25 mouse cellular contexts compared by ENCODE assay signal in the genomic region with DNA sequence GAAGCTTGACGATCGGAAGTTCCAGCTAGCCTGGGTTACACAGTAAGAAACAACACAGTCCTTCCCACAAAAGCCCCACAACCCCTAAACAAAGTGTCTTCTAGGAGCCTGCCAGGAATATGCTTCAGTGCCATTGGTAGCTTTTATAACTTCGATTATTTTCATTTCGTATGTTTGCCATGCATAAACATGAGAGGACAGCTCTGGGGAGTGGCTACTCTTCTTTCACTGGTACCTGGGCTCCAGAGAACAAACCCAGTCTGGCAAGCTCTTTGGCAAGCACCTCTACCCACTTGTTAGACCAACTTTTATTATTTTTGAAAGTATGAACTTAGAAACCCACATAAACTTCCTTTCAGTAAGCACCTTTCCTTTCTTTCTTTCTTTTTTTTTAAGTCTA. TPM values are rescaled to one million over a fixed set of nuclear protein-coding genes. Genes with fewer than 3 reads are reported as not detected.
DNase-seq lines count a peak whose midpoint lies in the region; ATAC-seq and TF ChIP-seq lines count a peak whose summit lies in the region.
"Had no signal": no experiment of that assay in that cellular context is flagged by ENCODE, and none has a peak within 500 bp of the region (broad histone marks: within the 10 kb centered on the region; RNA-seq: fewer than 3 reads in every experiment).

No protein-coding gene starts in this region.

- TF ChIP-seq POLR2A in kidney, adult 2 months (IDR thresholded peaks at IDR 0.05; ENCODE audit: low read depth, low read length), result no peak
- TF ChIP-seq POLR2A in liver, adult 2 months (IDR thresholded peaks at IDR 0.05; ENCODE audit: extremely low read depth, insufficient read depth, low read length), result no peak
- TF ChIP-seq POLR2A in small intestine, adult 2 months (IDR thresholded peaks at IDR 0.05; ENCODE audit: low read depth, low read length), result no peak

- H3K79me2 ChIP-seq in liver, adult 2 months (ENCODE audit: control insufficient read depth, insufficient read depth, low read length), result no peaks in the 10 kb centered on the region

- H3K4me1 ChIP-seq in kidney, adult 2 months (ENCODE audit: control insufficient read depth, insufficient read depth, low read length), result peaks cover 10% of the 10 kb centered on the region; the same call in 1 of the 2 replicates
- H3K4me1 ChIP-seq in liver, adult 2 months (ENCODE audit: control insufficient read depth, insufficient read depth, low read length), result peaks cover 18% of the 10 kb centered on the region
- peaks cover 28% of the 10 kb centered on the region for H3K4me1 ChIP-seq in liver, embryonic 12.5 days
- H3K4me1 ChIP-seq in intestine, postnatal 0 days (replicated peaks; ENCODE audit: control insufficient read depth, insufficient read depth, low read length), result no peaks in the 10 kb centered on the region
- H3K4me1 ChIP-seq in small intestine, adult 2 months (ENCODE audit: control insufficient read depth, insufficient read depth, insufficient read length, low read length), result peaks cover 10% of the 10 kb centered on the region; the same call in 1 of the 2 replicates
- H3K4me1 ChIP-seq: embryonic facial prominence, embryonic 13.5 days; embryonic facial prominence, embryonic 15.5 days; forebrain, embryonic 10.5 days; forebrain, embryonic 12.5 days had no signal

- DNase-seq in kidney, adult 2 months, result no peak
- DNase-seq in kidney, postnatal 25 days, result no peak
- peak; percentile 92 for DNase-seq in liver, adult 2 months (ENCODE audit: extremely low read depth, low read depth, low spot score)
- no peak for DNase-seq in urinary bladder, postnatal 10 days (ENCODE audit: low spot score)
- DNase-seq: adrenal gland, adult 2 months; adrenal gland, postnatal 10 days; adrenal gland, postnatal 25 days; cerebellum, adult 11 months; cerebellum, adult 18-20 months; cerebellum, adult 8-10 months; cerebellum, adult 9-11 months; cerebellum, postnatal 14 days; cerebellum, postnatal 36 days; embryo, embryonic 11 days had no signal

- no peak overlapping the region for H3K4me3 ChIP-seq in kidney, adult 2 months (ENCODE audit: insufficient read depth, low read depth, low read length)
- H3K4me3 ChIP-seq in liver, adult 2 months (ENCODE audit: insufficient read depth, low read depth, low read length), result peak overlapping the region; percentile 31; the same call in 1 of the 2 replicates
- no peak overlapping the region for H3K4me3 ChIP-seq in liver, embryonic 12.5 days
- no peak overlapping the region for H3K4me3 ChIP-seq in intestine, postnatal 0 days (ENCODE audit: low read depth, low read length)
- no peak overlapping the region for H3K4me3 ChIP-seq in small intestine, adult 2 months (ENCODE audit: low read depth, low read length)
- H3K4me3 ChIP-seq: embryonic facial prominence, embryonic 13.5 days; embryonic facial prominence, embryonic 15.5 days; erythroblast, embryonic 14.5 days; forebrain, embryonic 10.5 days; forebrain, embryonic 12.5 days had no signal

- 0 out of 2 replicates have a peak overlapping the region, but pooled peaks have one; percentile 35 for H3K27ac ChIP-seq in kidney, adult 2 months (ENCODE audit: insufficient read depth, low read depth, low read length)
- H3K27ac ChIP-seq in liver, adult 2 months (replicated peaks; ENCODE audit: insufficient read depth, low read depth, low read length), result peak overlapping the region; percentile 78
- no peak overlapping the region for H3K27ac ChIP-seq in liver, embryonic 12.5 days
- peak overlapping the region; percentile 82 for H3K27ac ChIP-seq in intestine, postnatal 0 days (ENCODE audit: low read depth, low read length)
- H3K27ac ChIP-seq in small intestine, adult 2 months (ENCODE audit: insufficient read depth, low read depth, low read length), result peak overlapping the region; percentile 59
- H3K27ac ChIP-seq: embryonic facial prominence, embryonic 13.5 days; embryonic facial prominence, embryonic 15.5 days; forebrain, embryonic 10.5 days; forebrain, embryonic 12.5 days had no signal

- no peak for TF ChIP-seq CTCF in kidney, adult 2 months (conservative IDR thresholded peaks at IDR 0.05; ENCODE audit: insufficient read depth, insufficient read length, low read depth, low read length)
- TF ChIP-seq CTCF in liver, adult 2 months (IDR thresholded peaks at IDR 0.05; ENCODE audit: low read depth, low read length), result no peak
- TF ChIP-seq CTCF in intestine, postnatal 0 days (IDR thresholded peaks at IDR 0.05; ENCODE audit: low read depth), result no peak
- no peak for TF ChIP-seq CTCF in small intestine, adult 2 months (IDR thresholded peaks at IDR 0.05; ENCODE audit: extremely low read depth, insufficient read length, insufficient replicate concordance, low read depth, low read length)

- 65% methylated on average over 4 of the region's 4 CpGs for WGBS in kidney, adult 2 months
- 19% methylated on average over 4 of the region's 4 CpGs for WGBS in liver, adult 2 months
- WGBS in liver, embryonic 12.5 days (ENCODE audit: insufficient replicate concordance), result 68% methylated on average over 4 of the region's 4 CpGs
- 32% methylated on average over 4 of the region's 4 CpGs for WGBS in intestine, postnatal 0 days
- WGBS in small intestine, adult 2 months, result 27% methylated on average over 4 of the region's 4 CpGs

- no peaks in the 10 kb centered on the region for H3K9me3 ChIP-seq in liver, embryonic 12.5 days (replicated peaks)
- no peaks in the 10 kb centered on the region for H3K9me3 ChIP-seq in intestine, postnatal 0 days (ENCODE audit: control insufficient read depth)
- H3K9me3 ChIP-seq: embryonic facial prominence, embryonic 13.5 days; embryonic facial prominence, embryonic 15.5 days; forebrain, embryonic 10.5 days; forebrain, embryonic 12.5 days had no signal

- H3K4me2 ChIP-seq in liver, embryonic 12.5 days, result no peak overlapping the region
- H3K4me2 ChIP-seq in intestine, postnatal 0 days (replicated peaks; ENCODE audit: low read depth), result no peak overlapping the region
- H3K4me2 ChIP-seq: embryonic facial prominence, embryonic 13.5 days; embryonic facial prominence, embryonic 15.5 days; forebrain, embryonic 12.5 days had no signal

- no peaks in the 10 kb centered on the region for H3K27me3 ChIP-seq in kidney, adult 2 months (replicated peaks; ENCODE audit: control insufficient read depth, insufficient read depth, low read length)
- no peaks in the 10 kb centered on the region for H3K27me3 ChIP-seq in liver, adult 2 months (ENCODE audit: control insufficient read depth, insufficient read depth, low read length)
- H3K27me3 ChIP-seq in liver, embryonic 12.5 days (replicated peaks), result no peaks in the 10 kb centered on the region
- H3K27me3 ChIP-seq in intestine, postnatal 0 days (replicated peaks; ENCODE audit: control insufficient read depth, insufficient read depth, low read length), result no peaks in the 10 kb centered on the region
- H3K27me3 ChIP-seq in small intestine, adult 2 months (ENCODE audit: control insufficient read depth, insufficient read depth, low read length), result no peaks in the 10 kb centered on the region
- H3K27me3 ChIP-seq: embryonic facial prominence, embryonic 13.5 days; embryonic facial prominence, embryonic 15.5 days; forebrain, embryonic 12.5 days had no signal

- no peaks in the 10 kb centered on the region for H3K36me3 ChIP-seq in kidney, adult 2 months (ENCODE audit: control insufficient read depth, insufficient read depth, low read length)
- no peaks in the 10 kb centered on the region for H3K36me3 ChIP-seq in liver, adult 2 months (ENCODE audit: control insufficient read depth, insufficient read depth, low read length)
- H3K36me3 ChIP-seq in liver, embryonic 12.5 days, result no peaks in the 10 kb centered on the region
- no peaks in the 10 kb centered on the region for H3K36me3 ChIP-seq in intestine, postnatal 0 days (ENCODE audit: control insufficient read depth, insufficient read depth)
- no peaks in the 10 kb centered on the region for H3K36me3 ChIP-seq in small intestine, adult 2 months (ENCODE audit: control insufficient read depth, insufficient read depth, low read length)
- H3K36me3 ChIP-seq: embryonic facial prominence, embryonic 13.5 days; embryonic facial prominence, embryonic 15.5 days; forebrain, embryonic 10.5 days; forebrain, embryonic 12.5 days had no signal

- ATAC-seq in liver, embryonic 12.5 days, result no peak
- ATAC-seq in intestine, postnatal 0 days, result no peak
- ATAC-seq: forebrain, embryonic 14.5 days had no signal

- peak overlapping the region; percentile 71 for H3K9ac ChIP-seq in liver, adult 2 months (ENCODE audit: low read depth, low read length)
- no peak overlapping the region for H3K9ac ChIP-seq in liver, embryonic 12.5 days
- H3K9ac ChIP-seq in intestine, postnatal 0 days (ENCODE audit: low read depth, low read length), result no peak overlapping the region
- H3K9ac ChIP-seq: embryonic facial prominence, embryonic 13.5 days; embryonic facial prominence, embryonic 15.5 days; forebrain, embryonic 12.5 days had no signal

RNA-seq across cellular contexts. Expression of a gene that starts 5.4 kb away (rescaled TPM):
- 158 and 166 TPM in 2 replicates for polyA plus RNA-seq in kidney, adult 2 months (2012; rRNA removed)
- total RNA-seq in liver, adult 2 months (2014; rRNA removed), result 488 and 590 TPM in 2 replicates
- polyA plus RNA-seq in liver, adult 2 months (2012; rRNA removed), result 230 and 298 TPM in 2 replicates
- 8.2 and 8.8 TPM in 2 replicates for polyA plus RNA-seq in liver, embryonic 12.5 days (2016; fragmentation: Nextera tagmentation; extraction: Ambion mirVana)
- polyA plus RNA-seq in intestine, postnatal 0 days (2015; fragmentation: Nextera tagmentation; extraction: Ambion mirVana), result 90.5 and 129 TPM in 2 replicates
- 25.3 and 49.5 TPM in 2 replicates for polyA plus RNA-seq in small intestine, adult 2 months (2012; rRNA removed)
- total RNA-seq: MEL had no signal
- polyA plus RNA-seq: C2C12; forebrain, embryonic 10.5 days; forebrain, embryonic 12.5 days; forebrain, embryonic 14.5 days had no signal

RNA-seq across cellular contexts. Expression of a gene that starts 23.8 kb away (rescaled TPM):
- 25.5 and 28.4 TPM in 2 replicates for polyA plus RNA-seq in kidney, adult 2 months (2012; rRNA removed)
- total RNA-seq in liver, adult 2 months (2014; rRNA removed), result 9.2 and 10.2 TPM in 2 replicates
- 10.6 and 10.9 TPM in 2 replicates for polyA plus RNA-seq in liver, adult 2 months (2012; rRNA removed)
- polyA plus RNA-seq in liver, embryonic 12.5 days (2016; fragmentation: Nextera tagmentation; extraction: Ambion mirVana), result 9.7 and 10.4 TPM in 2 replicates
- polyA plus RNA-seq in intestine, postnatal 0 days (2015; fragmentation: Nextera tagmentation; extraction: Ambion mirVana), result 15.3 and 16.8 TPM in 2 replicates
- 6.5 and 9.8 TPM in 2 replicates for polyA plus RNA-seq in small intestine, adult 2 months (2012; rRNA removed)

RNA-seq across cellular contexts. Expression of a gene that starts 23.8 kb away (rescaled TPM):
- 10.2 and 12.7 TPM in 2 replicates for polyA plus RNA-seq in kidney, adult 2 months (2012; rRNA removed)
- total RNA-seq in liver, adult 2 months (2014; rRNA removed), result 17.0 and 17.8 TPM in 2 replicates
- polyA plus RNA-seq in liver, adult 2 months (2012; rRNA removed), result 7.5 and 7.9 TPM in 2 replicates
- 14.5 and 16.5 TPM in 2 replicates for polyA plus RNA-seq in liver, embryonic 12.5 days (2016; fragmentation: Nextera tagmentation; extraction: Ambion mirVana)
- 21.2 and 23.2 TPM in 2 replicates for polyA plus RNA-seq in intestine, postnatal 0 days (2015; fragmentation: Nextera tagmentation; extraction: Ambion mirVana)
- 1.3 and 4.1 TPM in 2 replicates for polyA plus RNA-seq in small intestine, adult 2 months (2012; rRNA removed)
